Mouse (Mus musculus): Measurements from ENCODE around the gene Eps15l1. TPM values are rescaled to one million over a fixed set of nuclear protein-coding genes. Genes with fewer than 3 reads are reported as not detected.

Gene Eps15l1
- polyA plus RNA-seq, 1 experiment from 2014 or later = 51.9 TPM

GRCm38 (mm10) chr8:72382395-72382794 is 38.9 kb downstream of the Eps15l1 start:
- Histone ChIP-seq H3K4me1 (ENCODE audit: control insufficient read depth, insufficient read depth, low read depth, low read length) (no peaks in the 10 kb centered on the region), H3K9me3 (ENCODE audit: control insufficient read depth, low read length) (no peaks in the 10 kb centered on the region), H3K27ac (ENCODE audit: low read depth, low read length) (no peak overlapping the region), H3K27me3 (replicated peaks; ENCODE audit: control insufficient read depth, insufficient read depth, low read length) (no peaks in the 10 kb centered on the region), H3K9ac (ENCODE audit: low read depth, low read length) (no peak overlapping the region), H3K36me3 (ENCODE audit: control insufficient read depth, insufficient read depth, low read length) (peaks cover 77% of the 10 kb centered on the region), H3K4me2 (ENCODE audit: low read length) (no peak overlapping the region), H3K4me3 (ENCODE audit: low read length) (no peak overlapping the region)
- 51% methylated on average over 5 of the region's 5 CpGs for WGBS
- no peak for ATAC-seq

GRCm38 (mm10) chr8:72380656-72381055 is 40.6 kb downstream of the Eps15l1 start:
- Histone ChIP-seq H3K4me2 (ENCODE audit: low read length) (no peak overlapping the region), H3K27ac (ENCODE audit: low read depth, low read length) (no peak overlapping the region), H3K9me3 (ENCODE audit: control insufficient read depth, low read length) (no peaks in the 10 kb centered on the region), H3K4me3 (ENCODE audit: low read length) (no peak overlapping the region), H3K4me1 (ENCODE audit: control insufficient read depth, insufficient read depth, low read depth, low read length) (no peaks in the 10 kb centered on the region), H3K36me3 (ENCODE audit: control insufficient read depth, insufficient read depth, low read length) (peaks cover 68% of the 10 kb centered on the region), H3K27me3 (replicated peaks; ENCODE audit: control insufficient read depth, insufficient read depth, low read length) (no peaks in the 10 kb centered on the region), H3K9ac (ENCODE audit: low read depth, low read length) (no peak overlapping the region)
- no peak for ATAC-seq
- WGBS = 87% methylated on average over 8 of the region's 8 CpGs

DNA sequence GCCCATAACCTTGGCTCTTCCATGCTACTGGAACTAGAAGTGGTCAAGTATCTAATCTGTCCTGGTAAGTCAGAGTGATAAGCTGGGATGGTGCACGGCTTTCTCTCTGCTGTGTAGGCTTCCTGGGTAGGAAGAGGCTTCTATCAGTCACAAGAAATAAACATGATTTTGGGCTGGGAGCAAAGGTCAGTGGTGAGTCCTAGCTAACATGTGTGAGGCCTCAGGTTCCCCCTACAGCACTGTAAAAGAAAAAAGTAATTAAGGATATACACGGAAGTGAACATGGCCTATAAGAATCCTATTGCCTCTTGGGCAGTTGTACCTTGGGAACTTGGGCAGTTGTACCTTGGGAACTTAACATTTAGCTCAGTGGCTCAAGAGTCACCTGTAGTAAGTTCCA is 44.4 kb downstream of the Eps15l1 start:
- Histone ChIP-seq H3K9ac (ENCODE audit: low read depth, low read length) (no peak overlapping the region), H3K27ac (ENCODE audit: low read depth, low read length) (no peak overlapping the region), H3K36me3 (ENCODE audit: control insufficient read depth, insufficient read depth, low read length) (peaks cover 62% of the 10 kb centered on the region), H3K4me1 (ENCODE audit: control insufficient read depth, insufficient read depth, low read depth, low read length) (no peaks in the 10 kb centered on the region), H3K4me2 (ENCODE audit: low read length) (no peak overlapping the region), H3K27me3 (replicated peaks; ENCODE audit: control insufficient read depth, insufficient read depth, low read length) (no peaks in the 10 kb centered on the region), H3K9me3 (ENCODE audit: control insufficient read depth, low read length) (no peaks in the 10 kb centered on the region), H3K4me3 (ENCODE audit: low read length) (no peak overlapping the region)
- no peak for ATAC-seq
- 100% methylated on average over 2 of the region's 2 CpGs for WGBS

- Histone ChIP-seq H3K4me3 (ENCODE audit: low read length) (no peak overlapping the region), H3K27me3 (replicated peaks; ENCODE audit: control insufficient read depth, insufficient read depth, low read length) (no peaks in the 10 kb centered on the region), H3K9ac (ENCODE audit: low read depth, low read length) (no peak overlapping the region), H3K9me3 (ENCODE audit: control insufficient read depth, low read length) (no peaks in the 10 kb centered on the region), H3K4me2 (ENCODE audit: low read length) (no peak overlapping the region), H3K27ac (ENCODE audit: low read depth, low read length) (no peak overlapping the region), H3K36me3 (ENCODE audit: control insufficient read depth, insufficient read depth, low read length) (peaks cover 61% of the 10 kb centered on the region), H3K4me1 (ENCODE audit: control insufficient read depth, insufficient read depth, low read depth, low read length) (no peaks in the 10 kb centered on the region)
- ATAC-seq = no peak
- WGBS = 81% methylated on average over 5 of the region's 5 CpGs
Measured at GRCm38 (mm10) chr8:72376309-72376708, 45.0 kb downstream of the Eps15l1 start.

DNA sequence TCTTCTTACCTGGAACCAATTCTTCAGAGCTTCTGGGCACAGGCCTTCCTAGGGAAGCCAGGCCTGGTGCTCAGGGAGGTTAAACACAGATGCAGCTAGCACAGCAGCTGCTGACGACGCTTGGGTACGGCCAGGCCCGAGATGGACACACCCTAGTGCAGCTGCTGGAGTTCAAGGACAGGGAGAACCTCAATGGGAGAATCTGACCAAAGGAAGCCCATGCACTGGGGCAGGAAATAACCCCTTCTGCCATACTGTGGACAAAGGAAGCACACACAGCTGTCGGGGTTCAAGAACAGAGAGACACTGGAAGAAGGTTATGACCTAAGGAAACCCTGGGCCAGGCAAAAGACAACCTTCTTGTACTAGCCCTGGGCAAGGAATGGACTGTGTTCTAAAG is 46.1 kb downstream of the Eps15l1 start:
- WGBS = 92% methylated on average over 5 of the region's 5 CpGs
- H3K4me2 ChIP-seq (ENCODE audit: low read length) = no peak overlapping the region
- no peaks in the 10 kb centered on the region for H3K27me3 ChIP-seq (replicated peaks; ENCODE audit: control insufficient read depth, insufficient read depth, low read length)
- no peaks in the 10 kb centered on the region for H3K9me3 ChIP-seq (ENCODE audit: control insufficient read depth, low read length)
- no peak overlapping the region for H3K27ac ChIP-seq (ENCODE audit: low read depth, low read length)
- ATAC-seq = 0 out of 2 replicates have a peak, but pooled peaks have one; percentile 12
- H3K4me1 ChIP-seq (ENCODE audit: control insufficient read depth, insufficient read depth, low read depth, low read length) = no peaks in the 10 kb centered on the region
- no peak overlapping the region for H3K4me3 ChIP-seq (ENCODE audit: low read length)
- peaks cover 63% of the 10 kb centered on the region for H3K36me3 ChIP-seq (ENCODE audit: control insufficient read depth, insufficient read depth, low read length)
- H3K9ac ChIP-seq (ENCODE audit: low read depth, low read length) = no peak overlapping the region

DNA sequence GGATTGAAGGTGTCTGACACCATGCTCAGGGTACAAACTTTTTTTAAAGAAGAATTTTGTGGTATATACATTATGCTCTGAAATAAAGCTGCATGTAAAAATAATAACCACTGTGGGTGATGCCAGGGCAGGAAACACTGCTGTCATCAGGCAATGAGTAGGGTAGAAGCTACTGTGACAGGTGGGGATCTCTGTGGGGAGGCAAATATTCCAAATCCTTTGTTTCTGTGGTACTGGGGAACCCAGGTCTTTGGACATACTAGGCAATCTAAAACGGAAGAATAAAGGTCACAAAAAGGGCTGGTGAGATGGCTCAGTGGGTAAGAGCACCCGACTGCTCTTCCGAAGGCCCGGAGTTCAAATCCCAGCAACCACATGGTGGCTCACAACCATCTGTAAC is 48.9 kb downstream of the Eps15l1 start:
- peaks cover 57% of the 10 kb centered on the region for H3K36me3 ChIP-seq (ENCODE audit: control insufficient read depth, insufficient read depth, low read length)
- no peaks in the 10 kb centered on the region for H3K27me3 ChIP-seq (replicated peaks; ENCODE audit: control insufficient read depth, insufficient read depth, low read length)
- H3K27ac ChIP-seq (ENCODE audit: low read depth, low read length) = no peak overlapping the region
- no peak overlapping the region for H3K9ac ChIP-seq (ENCODE audit: low read depth, low read length)
- no peak for ATAC-seq
- no peak overlapping the region for H3K4me3 ChIP-seq (ENCODE audit: low read length)
- 93% methylated on average over 4 of the region's 4 CpGs for WGBS
- H3K9me3 ChIP-seq (ENCODE audit: control insufficient read depth, low read length) = no peaks in the 10 kb centered on the region
- H3K4me1 ChIP-seq (ENCODE audit: control insufficient read depth, insufficient read depth, low read depth, low read length) = no peaks in the 10 kb centered on the region
- no peak overlapping the region for H3K4me2 ChIP-seq (ENCODE audit: low read length)

DNA sequence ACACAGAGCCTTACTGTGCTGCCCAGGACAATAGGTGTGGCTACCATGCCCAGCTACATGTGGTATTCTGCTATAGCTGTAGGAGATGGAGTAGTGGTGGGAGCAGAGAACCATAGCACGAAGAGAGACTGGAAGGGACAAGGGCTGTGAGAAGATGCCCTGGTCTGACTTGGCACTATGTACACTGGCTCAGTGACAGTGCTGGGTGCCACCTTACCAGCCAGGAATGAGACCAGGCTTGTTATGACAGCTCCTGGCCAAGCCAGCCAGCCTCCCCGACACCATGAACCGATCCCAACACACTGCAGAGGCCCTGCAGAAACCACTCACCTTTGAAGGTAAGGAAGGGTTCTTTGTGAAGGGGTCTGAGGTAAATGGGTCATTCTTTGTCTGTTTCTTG is 49.9 kb downstream of the Eps15l1 start:
- no peak for ATAC-seq
- Histone ChIP-seq H3K9ac (ENCODE audit: low read depth, low read length) (no peak overlapping the region), H3K4me2 (ENCODE audit: low read length) (no peak overlapping the region), H3K4me1 (ENCODE audit: control insufficient read depth, insufficient read depth, low read depth, low read length) (no peaks in the 10 kb centered on the region), H3K27ac (ENCODE audit: low read depth, low read length) (no peak overlapping the region), H3K9me3 (ENCODE audit: control insufficient read depth, low read length) (no peaks in the 10 kb centered on the region), H3K27me3 (replicated peaks; ENCODE audit: control insufficient read depth, insufficient read depth, low read length) (no peaks in the 10 kb centered on the region), H3K4me3 (ENCODE audit: low read length) (no peak overlapping the region), H3K36me3 (ENCODE audit: control insufficient read depth, insufficient read depth, low read length) (peaks cover 54% of the 10 kb centered on the region)
- 98% methylated on average over 3 of the region's 3 CpGs for WGBS

- no peaks in the 10 kb centered on the region for H3K4me1 ChIP-seq (ENCODE audit: control insufficient read depth, insufficient read depth, low read depth, low read length)
- peaks cover 43% of the 10 kb centered on the region for H3K36me3 ChIP-seq (ENCODE audit: control insufficient read depth, insufficient read depth, low read length)
- H3K4me2 ChIP-seq (ENCODE audit: low read length) = no peak overlapping the region
- 86% methylated on average over 2 of the region's 2 CpGs for WGBS
- H3K9me3 ChIP-seq (ENCODE audit: control insufficient read depth, low read length) = no peaks in the 10 kb centered on the region
- no peaks in the 10 kb centered on the region for H3K27me3 ChIP-seq (replicated peaks; ENCODE audit: control insufficient read depth, insufficient read depth, low read length)
- ATAC-seq = no peak
- no peak overlapping the region for H3K4me3 ChIP-seq (ENCODE audit: low read length)
- no peak overlapping the region for H3K9ac ChIP-seq (ENCODE audit: low read depth, low read length)
- H3K27ac ChIP-seq (ENCODE audit: low read depth, low read length) = no peak overlapping the region
Measured at GRCm38 (mm10) chr8:72366435-72366834, 54.8 kb downstream of the Eps15l1 start.

- H3K4me3 ChIP-seq (ENCODE audit: low read length) = no peak overlapping the region
- H3K4me1 ChIP-seq (ENCODE audit: control insufficient read depth, insufficient read depth, low read depth, low read length) = no peaks in the 10 kb centered on the region
- peak; percentile 64; the same call in 1 of the 2 replicates for ATAC-seq
- no peak overlapping the region for H3K9ac ChIP-seq (ENCODE audit: low read depth, low read length)
- H3K9me3 ChIP-seq (ENCODE audit: control insufficient read depth, low read length) = no peaks in the 10 kb centered on the region
- peaks cover 39% of the 10 kb centered on the region for H3K36me3 ChIP-seq (ENCODE audit: control insufficient read depth, insufficient read depth, low read length)
- no peak overlapping the region for H3K4me2 ChIP-seq (ENCODE audit: low read length)
- 33% methylated on average over 3 of the region's 3 CpGs for WGBS
- H3K27me3 ChIP-seq (replicated peaks; ENCODE audit: control insufficient read depth, insufficient read depth, low read length) = no peaks in the 10 kb centered on the region
- H3K27ac ChIP-seq (ENCODE audit: low read depth, low read length) = no peak overlapping the region
Measured at GRCm38 (mm10) chr8:72365826-72366225, 55.4 kb downstream of the Eps15l1 start.

GRCm38 (mm10) chr8:72365016-72365415 is 56.2 kb downstream of the Eps15l1 start:
- no peaks in the 10 kb centered on the region for H3K4me1 ChIP-seq (ENCODE audit: control insufficient read depth, insufficient read depth, low read depth, low read length)
- no peaks in the 10 kb centered on the region for H3K27me3 ChIP-seq (replicated peaks; ENCODE audit: control insufficient read depth, insufficient read depth, low read length)
- H3K9ac ChIP-seq (ENCODE audit: low read depth, low read length) = no peak overlapping the region
- 97% methylated on average over 2 of the region's 2 CpGs for WGBS
- peaks cover 32% of the 10 kb centered on the region for H3K36me3 ChIP-seq (ENCODE audit: control insufficient read depth, insufficient read depth, low read length)
- no peak for ATAC-seq
- H3K4me2 ChIP-seq (ENCODE audit: low read length) = no peak overlapping the region
- H3K27ac ChIP-seq (ENCODE audit: low read depth, low read length) = no peak overlapping the region
- H3K9me3 ChIP-seq (ENCODE audit: control insufficient read depth, low read length) = no peaks in the 10 kb centered on the region
- H3K4me3 ChIP-seq (ENCODE audit: low read length) = no peak overlapping the region

All from hindbrain, embryonic 16.5 days (tissue).